Mouse (Mus musculus): Measurements from ENCODE around the gene Lsmem1.

Gene Lsmem1

GRCm38 (mm10) chr12:40146510-40146909 lies 52.8 kb downstream of the Lsmem1 start:
- TF ChIP-seq CTCF (conservative IDR thresholded peaks at IDR 0.05; ENCODE audit: low read length) (no peak), POU5F1 (IDR thresholded peaks at IDR 0.05; ENCODE audit: borderline replicate concordance, low read length) (no peak), NANOG (IDR thresholded peaks at IDR 0.05; ENCODE audit: borderline replicate concordance, low read length) (no peak)
- Histone ChIP-seq H3K27me3 (ENCODE audit: insufficient read depth, low read length) (no peaks in the 10 kb centered on the region), H3K9me3 (ENCODE audit: low read length) (no peaks in the 10 kb centered on the region), H3K36me3 (ENCODE audit: insufficient read depth, low read length) (no peaks in the 10 kb centered on the region), H3K4me1 (replicated peaks; ENCODE audit: low read depth, low read length) (no peaks in the 10 kb centered on the region), H3K4me3 (replicated peaks; ENCODE audit: low read length) (no peak overlapping the region)

GRCm38 (mm10) chr12:40140706-40141105 lies 58.6 kb downstream of the Lsmem1 start:
- H3K27me3 ChIP-seq (ENCODE audit: insufficient read depth, low read length) = no peaks in the 10 kb centered on the region
- no peaks in the 10 kb centered on the region for H3K9me3 ChIP-seq (ENCODE audit: low read length)
- TF ChIP-seq NANOG (IDR thresholded peaks at IDR 0.05; ENCODE audit: borderline replicate concordance, low read length) (no peak), POU5F1 (IDR thresholded peaks at IDR 0.05; ENCODE audit: borderline replicate concordance, low read length) (no peak), CTCF (conservative IDR thresholded peaks at IDR 0.05; ENCODE audit: low read length) (no peak)
- H3K4me3 ChIP-seq (replicated peaks; ENCODE audit: low read length) = no peak overlapping the region
- no peaks in the 10 kb centered on the region for H3K36me3 ChIP-seq (ENCODE audit: insufficient read depth, low read length)
- no peaks in the 10 kb centered on the region for H3K4me1 ChIP-seq (replicated peaks; ENCODE audit: low read depth, low read length)

- no peaks in the 10 kb centered on the region for H3K9me3 ChIP-seq (ENCODE audit: low read length)
- peaks cover under 1% of the 10 kb centered on the region for H3K4me1 ChIP-seq (replicated peaks; ENCODE audit: low read depth, low read length)
- H3K4me3 ChIP-seq (replicated peaks; ENCODE audit: low read length) = no peak overlapping the region
- H3K36me3 ChIP-seq (ENCODE audit: insufficient read depth, low read length) = no peaks in the 10 kb centered on the region
- H3K27me3 ChIP-seq (ENCODE audit: insufficient read depth, low read length) = peaks cover under 1% of the 10 kb centered on the region; the same call in 1 of the 2 replicates
- no peak for TF ChIP-seq NANOG (IDR thresholded peaks at IDR 0.05; ENCODE audit: borderline replicate concordance, low read length)
- TF ChIP-seq CTCF (conservative IDR thresholded peaks at IDR 0.05; ENCODE audit: low read length) = no peak
- no peak for TF ChIP-seq POU5F1 (IDR thresholded peaks at IDR 0.05; ENCODE audit: borderline replicate concordance, low read length)
Observed at GRCm38 (mm10) chr12:40139484-40140245, 59.6 kb downstream of the Lsmem1 start.

- Histone ChIP-seq H3K27me3 (ENCODE audit: insufficient read depth, low read length) (peaks cover 29% of the 10 kb centered on the region), H3K36me3 (ENCODE audit: insufficient read depth, low read length) (no peaks in the 10 kb centered on the region)
- TF ChIP-seq CTCF (conservative IDR thresholded peaks at IDR 0.05; ENCODE audit: low read length) = peak; percentile 19; the same call in 1 of the 2 replicates
- no peak for TF ChIP-seq NANOG (IDR thresholded peaks at IDR 0.05; ENCODE audit: borderline replicate concordance, low read length)
- no peak for TF ChIP-seq POU5F1 (IDR thresholded peaks at IDR 0.05; ENCODE audit: borderline replicate concordance, low read length)
Observed at GRCm38 (mm10) chr12:40134529-40134928, 64.8 kb downstream of the Lsmem1 start.

GRCm38 (mm10) chr12:40133573-40134271 lies 65.6 kb downstream of the Lsmem1 start, which contains the start of gene Scin:
Gene Scin, minus strand, starts transcription at chr12:40134228.
- H3K4me3 ChIP-seq (replicated peaks; ENCODE audit: low read length) = peak within 1 kb of the TSS; percentile 84
- H3K27me3 ChIP-seq (ENCODE audit: insufficient read depth, low read length) = peaks cover 29% of the 10 kb centered on the region
- TF ChIP-seq POU5F1 (IDR thresholded peaks at IDR 0.05; ENCODE audit: borderline replicate concordance, low read length) (no peak), CTCF (conservative IDR thresholded peaks at IDR 0.05; ENCODE audit: low read length) (no peak), NANOG (IDR thresholded peaks at IDR 0.05; ENCODE audit: borderline replicate concordance, low read length) (no peak)
- peaks cover 15% of the 10 kb centered on the region for H3K4me1 ChIP-seq (replicated peaks; ENCODE audit: low read depth, low read length)
- H3K9me3 ChIP-seq (ENCODE audit: low read length) = no peaks in the 10 kb centered on the region
- no peaks in the 10 kb centered on the region for H3K36me3 ChIP-seq (ENCODE audit: insufficient read depth, low read length)

More at GRCm38 (mm10) chr12:40134529-40134928, 64.8 kb downstream of the Lsmem1 start:
- Histone ChIP-seq H3K9me3 (ENCODE audit: low read length) (no peaks in the 10 kb centered on the region), H3K4me1 (replicated peaks; ENCODE audit: low read depth, low read length) (peaks cover 15% of the 10 kb centered on the region), H3K4me3 (replicated peaks; ENCODE audit: low read length) (peak overlapping the region; percentile 84)

- Histone ChIP-seq H3K4me3 (replicated peaks; ENCODE audit: low read length) (peak overlapping the region; percentile 84), H3K36me3 (ENCODE audit: insufficient read depth, low read length) (no peaks in the 10 kb centered on the region), H3K27me3 (ENCODE audit: insufficient read depth, low read length) (peaks cover 29% of the 10 kb centered on the region), H3K9me3 (ENCODE audit: low read length) (no peaks in the 10 kb centered on the region), H3K4me1 (replicated peaks; ENCODE audit: low read depth, low read length) (peaks cover 15% of the 10 kb centered on the region)
- TF ChIP-seq CTCF (conservative IDR thresholded peaks at IDR 0.05; ENCODE audit: low read length) (no peak), POU5F1 (IDR thresholded peaks at IDR 0.05; ENCODE audit: borderline replicate concordance, low read length) (no peak), NANOG (IDR thresholded peaks at IDR 0.05; ENCODE audit: borderline replicate concordance, low read length) (no peak)
Observed at GRCm38 (mm10) chr12:40133194-40133572, 66.1 kb downstream of the Lsmem1 start.
